Mouse (Mus musculus) MEL (cell line): ENCODE results near the gene Gm3543. TPM values are rescaled to one million over a fixed set of nuclear protein-coding genes. Genes with fewer than 3 reads are reported as not detected.
"Not testable (repeated sequence)": the region's sequence is repeated elsewhere in the genome, so short reads cannot be mapped to it uniquely, and the experiment has no call there.

Experiments
- DNase-seq: peaks from one replicate; pipeline ENCODE4 v3.0.0; 2011; ENCODE audit warnings: low read depth, low spot score
- H3K27ac ChIP-seq: 2 replicates; pipeline ENCODE4 v1.5.1; 2012; ENCODE audit warnings: low read depth, mild to moderate bottlenecking, control low read depth, low read length, moderate library complexity; ENCODE audit not compliant: control insufficient read depth
- H3K27me3 ChIP-seq, 2 experiments: fragments of 150-350 bp in 1 of 2; sonication (generic) in 1 of 2; 2 replicates each; pipeline ENCODE4 v1.6.1; 2012; ENCODE audit warnings: low read length in 2 of 2, mild to moderate bottlenecking in 2 of 2, improper control_type of control experiment in 1 of 2, moderate library complexity in 1 of 2; ENCODE audit not compliant: insufficient read depth in 2 of 2, control insufficient read depth in 1 of 2
- H3K36me3 ChIP-seq, 2 experiments: 2 replicates each; pipeline ENCODE4 v1.6.1; 2012 to 2014; ENCODE audit warnings: low read length in 2 of 2, improper control_type of control experiment in 1 of 2, inconsistent platforms in 1 of 2, mild to moderate bottlenecking in 1 of 2; ENCODE audit not compliant: insufficient read depth in 2 of 2, control insufficient read depth in 1 of 2
- H3K4me1 ChIP-seq, 2 experiments: fragments of 150-350 bp in 1 of 2; sonication (generic) in 1 of 2; 2 replicates each; pipeline ENCODE4 v1.6.1; 2012; ENCODE audit warnings: low read length in 2 of 2, improper control_type of control experiment in 1 of 2, mild to moderate bottlenecking in 1 of 2; ENCODE audit not compliant: insufficient read depth in 2 of 2, control insufficient read depth in 1 of 2
- H3K4me3 ChIP-seq, 2 experiments: fragments of 150-350 bp in 1 of 2; sonication (generic) in 1 of 2; 2 replicates each; pipeline ENCODE4 v1.5.1; 2012; ENCODE audit warnings: low read depth in 2 of 2, low read length in 2 of 2, mild to moderate bottlenecking in 2 of 2, moderate library complexity in 2 of 2, control low read depth in 1 of 2, improper control_type of control experiment in 1 of 2; ENCODE audit not compliant: control insufficient read depth in 1 of 2, insufficient read depth in 1 of 2
- H3K79me2 ChIP-seq: 2 replicates; pipeline ENCODE4 v1.6.1; 2012; ENCODE audit warnings: mild to moderate bottlenecking, low read length, moderate library complexity; ENCODE audit not compliant: control insufficient read depth, poor library complexity, insufficient read depth
- H3K9ac ChIP-seq: 2 replicates; pipeline ENCODE4 v1.6.1; 2012; ENCODE audit warnings: low read depth, mild to moderate bottlenecking, control low read depth, low read length, moderate library complexity; ENCODE audit not compliant: control insufficient read depth, poor library complexity, severe bottlenecking
- H3K9me3 ChIP-seq: fragments of 150-350 bp; sonication (generic); replicated peaks from 2 replicates; pipeline ENCODE4 v1.6.1; 2012; ENCODE audit warnings: mild to moderate bottlenecking, low read length, improper control_type of control experiment, moderate library complexity; ENCODE audit not compliant: insufficient read depth
- polyA plus RNA-seq, 2 experiments: library from polyadenylated mRNA; stranded (reverse) in 1 of 2; unstranded in 1 of 2; fragments of >175 nt in 1 of 2; fragments of >200 nt in 1 of 2; gene quantifications; 2 replicates each; pipeline versions ENCODE4 v1.2.1 to v1.2.4; 2012; ENCODE audit warnings: low replicate concordance in 2 of 2, low read depth in 1 of 2; ENCODE audit not compliant: insufficient read length in 2 of 2, insufficient read depth in 1 of 2, missing spikeins in 1 of 2
- total RNA-seq: library from RNA; depleted of rRNA; stranded (reverse); fragments of 300-350 nt; gene quantifications from 2 replicates; pipeline ENCODE4 v1.2.3, GENCODE M21; 2012; rRNA removed

Gm3543 gene
- total RNA-seq: not detected in 2 replicates
- not detected for polyA plus RNA-seq

DNA sequence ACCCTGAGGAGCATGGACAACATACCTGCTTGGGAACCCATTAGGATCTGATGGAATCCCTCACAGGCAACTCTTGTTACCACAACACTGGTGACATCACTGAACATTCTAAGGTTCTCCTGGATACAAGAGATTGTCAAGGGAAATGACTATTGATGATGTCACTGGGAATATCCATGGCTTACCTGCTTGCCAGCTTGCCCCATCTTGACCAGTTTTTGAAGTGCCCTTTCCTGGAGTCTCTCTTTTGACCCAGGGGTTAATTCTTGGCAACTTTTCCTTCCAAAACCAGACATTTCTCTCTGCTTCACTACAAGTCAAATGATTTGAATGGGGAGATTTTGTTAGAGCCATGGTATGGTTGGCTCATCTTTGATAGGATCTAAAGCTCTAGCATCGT is at the start of gene Gm3543:
Gene Gm3543 (minus strand): TSS at position 101 of the 400 bp plus-strand sequence.
- H3K9ac ChIP-seq, DNase-seq, H3K79me2 ChIP-seq, H3K27ac ChIP-seq, H3K4me3 ChIP-seq, H3K27me3 ChIP-seq, H3K9me3 ChIP-seq, H3K36me3 ChIP-seq, H3K4me1 ChIP-seq: not testable (repeated sequence)

DNA sequence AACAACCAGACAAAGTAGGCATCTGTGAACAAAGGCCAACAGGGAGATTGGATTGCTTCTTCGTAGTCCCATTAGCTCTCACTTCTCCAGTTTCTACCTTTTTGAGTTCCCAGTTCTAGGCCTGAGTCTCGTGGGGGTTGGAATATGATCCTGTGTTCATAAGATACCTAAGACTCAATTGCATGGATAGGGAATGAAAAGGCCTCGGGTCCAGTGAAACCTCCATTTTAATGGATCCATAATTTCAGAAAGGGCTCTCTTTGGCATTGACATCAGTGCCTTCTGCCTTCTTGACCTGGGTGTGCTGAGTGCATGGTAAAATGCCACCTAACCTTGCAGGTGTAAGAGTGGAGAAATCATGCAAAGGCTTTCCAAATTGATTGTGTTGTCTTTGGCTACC is 14.5 kb downstream of the Gm3543 start:
- DNase-seq, H3K36me3 ChIP-seq, H3K9me3 ChIP-seq, H3K27me3 ChIP-seq, H3K27ac ChIP-seq, H3K79me2 ChIP-seq, H3K4me3 ChIP-seq, H3K4me1 ChIP-seq, H3K9ac ChIP-seq: not testable (repeated sequence)

DNA sequence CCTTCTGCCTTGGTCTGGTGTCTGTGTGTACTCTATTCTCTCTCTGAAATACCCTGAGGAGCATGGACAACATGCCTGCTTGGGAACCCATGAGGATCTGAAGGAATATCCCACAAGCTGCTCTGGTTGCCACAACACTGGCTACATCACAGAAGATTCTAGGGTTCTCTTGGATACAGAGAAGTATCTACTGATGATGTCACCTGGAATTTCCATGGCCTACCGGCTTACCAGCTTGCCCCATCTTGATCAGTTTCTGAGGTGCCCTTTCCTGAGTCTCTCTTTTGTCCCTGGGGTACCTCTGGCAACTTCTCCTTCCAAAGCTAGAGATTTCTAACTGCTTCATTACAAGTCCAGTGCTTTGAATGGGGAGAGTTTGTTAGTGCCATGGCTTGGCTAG is 15.3 kb downstream of the Gm3543 start, which contains the start of gene Gm6401:
Gene Gm6401 (minus strand): TSS at position 101 of the 400 bp plus-strand sequence.
- not testable (repeated sequence) for H3K36me3 ChIP-seq, H3K4me3 ChIP-seq

DNA sequence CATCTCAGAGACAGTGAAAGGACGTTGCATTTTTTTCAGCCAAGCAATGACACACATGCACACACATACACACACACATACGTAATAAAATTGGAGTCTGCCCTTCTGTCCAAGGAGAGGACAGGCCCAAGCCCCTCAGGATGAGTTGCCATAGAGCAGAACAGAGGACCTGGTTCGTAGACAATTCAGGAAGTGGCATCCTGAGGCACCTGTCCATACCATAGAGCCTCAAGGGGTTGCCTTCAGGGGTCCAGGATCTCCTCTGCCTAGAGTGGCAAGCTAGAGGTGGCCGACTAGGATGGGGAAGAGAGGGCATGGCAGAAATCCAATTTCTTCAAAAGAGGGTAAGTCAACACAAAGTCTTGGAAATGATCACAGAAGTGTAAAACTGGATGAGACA is 19.0 kb downstream of the Gm3543 start:
- H3K79me2 ChIP-seq, DNase-seq, H3K9me3 ChIP-seq, H3K27me3 ChIP-seq, H3K9ac ChIP-seq, H3K4me3 ChIP-seq, H3K4me1 ChIP-seq, H3K27ac ChIP-seq, H3K36me3 ChIP-seq: not testable (repeated sequence)

More for the DNA sequence above, 15.3 kb downstream of the Gm3543 start, which contains the start of gene Gm6401:
- not testable (repeated sequence) for H3K79me2 ChIP-seq, H3K9me3 ChIP-seq, H3K4me1 ChIP-seq, H3K27ac ChIP-seq, H3K9ac ChIP-seq, H3K27me3 ChIP-seq, DNase-seq

DNA sequence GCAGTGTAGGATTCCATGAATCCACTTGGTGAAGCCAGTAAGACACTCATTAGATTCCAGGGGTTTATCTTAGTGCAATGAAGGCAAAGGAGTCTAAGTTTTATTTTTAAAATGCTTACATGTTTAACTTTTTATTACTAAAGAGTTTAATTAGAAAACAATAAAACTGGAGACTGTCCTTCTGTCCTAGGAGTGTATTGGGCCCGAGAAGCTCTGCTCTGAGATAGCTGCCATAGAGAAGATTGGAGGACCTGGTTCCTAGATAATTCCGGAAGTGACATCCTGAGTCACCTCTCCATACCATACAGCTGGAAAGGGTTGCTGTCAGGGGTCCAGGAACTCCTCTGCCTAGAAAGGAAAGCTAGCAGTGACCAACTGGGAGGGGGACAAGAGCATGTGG is 39.4 kb downstream of the Gm3543 start, which contains the start of gene 1700024B05Rik:
Gene 1700024B05Rik (plus strand): TSS at position 301 of the 400 bp plus-strand sequence.
- not testable (repeated sequence) for H3K27me3 ChIP-seq, DNase-seq, H3K9ac ChIP-seq, H3K4me3 ChIP-seq, H3K79me2 ChIP-seq, H3K36me3 ChIP-seq, H3K4me1 ChIP-seq, H3K27ac ChIP-seq, H3K9me3 ChIP-seq

Other genes with a start within 250 kb of the Gm3543 start
- gene Gm7929, start 232.7 kb downstream of the Gm3543 start, total RNA-seq: not detected in 2 replicates
- gene Gm7929, start 232.7 kb downstream of the Gm3543 start, polyA plus RNA-seq: not detected
- gene Gm47189, start 210.9 kb downstream of the Gm3543 start, total RNA-seq: not detected in 2 replicates
- gene Gm47189, start 210.9 kb downstream of the Gm3543 start, polyA plus RNA-seq: not detected
- not detected in 2 replicates for gene Gm7980, start 76.0 kb downstream of the Gm3543 start, total RNA-seq
- not detected for gene Gm7980, start 76.0 kb downstream of the Gm3543 start, polyA plus RNA-seq
- gene 1700049E17Rik1, start 58.4 kb downstream of the Gm3543 start, total RNA-seq: not detected in 2 replicates
- not detected for gene 1700049E17Rik1, start 58.4 kb downstream of the Gm3543 start, polyA plus RNA-seq
- not detected in 2 replicates for gene 1700024B05Rik, start 39.3 kb downstream of the Gm3543 start, total RNA-seq
- under 1 TPM in 1 of 2 experiments, not detected in 1; 0.10 TPM for gene 1700024B05Rik, start 39.3 kb downstream of the Gm3543 start, polyA plus RNA-seq
- gene Gm6401, start 15.4 kb downstream of the Gm3543 start, total RNA-seq: not detected in 2 replicates
- gene Gm6401, start 15.4 kb downstream of the Gm3543 start, polyA plus RNA-seq: not detected
- gene Gm7951, start 134.0 kb upstream of the Gm3543 start, total RNA-seq: not detected in 2 replicates
- not detected for gene Gm7951, start 134.0 kb upstream of the Gm3543 start, polyA plus RNA-seq
- not detected in 2 replicates for gene Gm17027, start 179.3 kb upstream of the Gm3543 start, total RNA-seq
- gene Gm17027, start 179.3 kb upstream of the Gm3543 start, polyA plus RNA-seq: not detected
- not detected in 2 replicates for gene Gm3573, start 207.5 kb upstream of the Gm3543 start, total RNA-seq
- gene Gm3573, start 207.5 kb upstream of the Gm3543 start, polyA plus RNA-seq: not detected